Comparison of ENCODE assay signal across 9 mouse cellular contexts in the genomic region with DNA sequence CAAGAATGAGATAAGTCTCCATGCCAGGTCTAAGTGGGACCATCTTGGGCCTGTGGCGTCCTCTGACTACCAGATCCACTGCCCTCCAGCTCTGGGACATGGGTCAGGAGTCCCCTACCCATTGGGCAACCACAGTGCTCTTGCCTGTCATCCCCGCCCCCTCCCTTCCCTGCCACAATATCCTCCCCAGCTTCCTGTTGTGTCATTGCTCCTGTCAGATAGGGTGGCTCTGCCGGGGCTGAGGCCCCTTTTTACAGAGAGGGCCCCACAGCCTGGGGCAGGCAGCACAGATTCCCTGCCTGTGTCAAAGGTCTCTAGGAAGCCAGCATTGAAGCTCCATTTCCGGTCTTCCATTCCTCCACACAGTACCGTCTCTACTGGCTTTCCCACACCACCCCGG.
DNase-seq lines count a peak whose midpoint lies in the region; ATAC-seq lines count a peak whose summit lies in the region.
"Had no signal": no experiment of that assay in that cellular context is flagged by ENCODE, and none has a peak within 500 bp of the region (broad histone marks: within the 10 kb centered on the region; RNA-seq: fewer than 3 reads in every experiment).

No protein-coding gene starts in this region.

- peak overlapping the region; percentile 87 for H3K4me2 ChIP-seq in kidney, embryonic 14.5 days (replicated peaks; ENCODE audit: low read depth, low read length)
- peak overlapping the region; percentile 79 for H3K4me2 ChIP-seq in forebrain, embryonic 15.5 days (replicated peaks)
- H3K4me2 ChIP-seq in liver, embryonic 11.5 days: peak overlapping the region; percentile 72
- H3K4me2 ChIP-seq in neural tube, embryonic 12.5 days (replicated peaks): peak overlapping the region; percentile 87

- H3K4me3 ChIP-seq in kidney, embryonic 14.5 days (ENCODE audit: low read length): no peak overlapping the region
- peak overlapping the region; percentile 62; the same call in 1 of the 2 replicates for H3K4me3 ChIP-seq in forebrain, embryonic 15.5 days
- peak overlapping the region; percentile 57 for H3K4me3 ChIP-seq in liver, embryonic 11.5 days (ENCODE audit: low read depth, low read length)
- H3K4me3 ChIP-seq in neural tube, embryonic 12.5 days: peak overlapping the region; percentile 63

- no peaks in the 10 kb centered on the region for H3K9me3 ChIP-seq in kidney, embryonic 14.5 days (ENCODE audit: control insufficient read depth, low read length)
- no peaks in the 10 kb centered on the region for H3K9me3 ChIP-seq in forebrain, embryonic 15.5 days
- H3K9me3 ChIP-seq in liver, embryonic 11.5 days (ENCODE audit: control insufficient read depth, low read length): no peaks in the 10 kb centered on the region
- no peaks in the 10 kb centered on the region for H3K9me3 ChIP-seq in neural tube, embryonic 12.5 days

- no peak for DNase-seq in kidney, adult 11 months
- DNase-seq in liver, embryonic 11.5 days (ENCODE audit: low spot score): peak; percentile 66
- DNase-seq in embryo, embryonic 10 days (ENCODE audit: low spot score): no peak
- DNase-seq in cerebellum, adult 18-20 months: no peak
- no peak for DNase-seq in gastrocnemius, postnatal 10 days

- no peak for ATAC-seq in kidney, embryonic 14.5 days (ENCODE audit: low FRiP score, low TSS enrichment)
- ATAC-seq in forebrain, embryonic 15.5 days (replicated peaks): no peak
- ATAC-seq in liver, embryonic 11.5 days (replicated peaks; ENCODE audit: low FRiP score): peak; percentile 57
- no peak for ATAC-seq in neural tube, embryonic 12.5 days (ENCODE audit: low FRiP score, low read depth)
- ATAC-seq: Patski had no signal

- H3K27ac ChIP-seq in kidney, embryonic 14.5 days (ENCODE audit: low read depth, low read length): peak overlapping the region; percentile 89
- H3K27ac ChIP-seq in forebrain, embryonic 15.5 days (replicated peaks): peak overlapping the region; percentile 95
- H3K27ac ChIP-seq in liver, embryonic 11.5 days (ENCODE audit: low read depth, low read length): peak overlapping the region; percentile 89
- H3K27ac ChIP-seq in neural tube, embryonic 12.5 days: 0 out of 2 replicates have a peak overlapping the region, but pooled peaks have one; percentile 9

- H3K4me1 ChIP-seq in kidney, embryonic 14.5 days (ENCODE audit: control insufficient read depth, insufficient read depth, low read length): peaks cover 64% of the 10 kb centered on the region
- peaks cover 69% of the 10 kb centered on the region for H3K4me1 ChIP-seq in forebrain, embryonic 15.5 days
- H3K4me1 ChIP-seq in liver, embryonic 11.5 days (replicated peaks; ENCODE audit: control insufficient read depth, insufficient read depth, low read length): peaks cover 83% of the 10 kb centered on the region
- peaks cover 62% of the 10 kb centered on the region for H3K4me1 ChIP-seq in neural tube, embryonic 12.5 days

- peak overlapping the region; percentile 1; the same call in 1 of the 2 replicates for H3K9ac ChIP-seq in kidney, embryonic 14.5 days (ENCODE audit: low read depth, low read length)
- H3K9ac ChIP-seq in forebrain, embryonic 15.5 days (replicated peaks): 0 out of 2 replicates have a peak overlapping the region, but pooled peaks have one; percentile 3
- H3K9ac ChIP-seq in liver, embryonic 11.5 days (ENCODE audit: low read depth, low read length): peak overlapping the region; percentile 64
- H3K9ac ChIP-seq in neural tube, embryonic 12.5 days: peak overlapping the region; percentile 92

- H3K36me3 ChIP-seq in kidney, embryonic 14.5 days (ENCODE audit: control insufficient read depth, insufficient read depth, low read length): no peaks in the 10 kb centered on the region
- no peaks in the 10 kb centered on the region for H3K36me3 ChIP-seq in forebrain, embryonic 15.5 days
- no peaks in the 10 kb centered on the region for H3K36me3 ChIP-seq in liver, embryonic 11.5 days (ENCODE audit: control insufficient read depth, insufficient read depth, low read length)
- 0 out of 2 replicates have a peak, but pooled peaks cover 2% of the 10 kb centered on the region for H3K36me3 ChIP-seq in neural tube, embryonic 12.5 days

- 33% methylated on average over 6 of the region's 6 CpGs for WGBS in kidney, embryonic 14.5 days
- WGBS in forebrain, embryonic 15.5 days: 59% methylated on average over 6 of the region's 6 CpGs
- 17% methylated on average over 6 of the region's 6 CpGs for WGBS in liver, embryonic 11.5 days
- WGBS in neural tube, embryonic 12.5 days: 48% methylated on average over 6 of the region's 6 CpGs

- H3K27me3 ChIP-seq in kidney, embryonic 14.5 days (ENCODE audit: control insufficient read depth, insufficient read depth, low read length): no peaks in the 10 kb centered on the region
- H3K27me3 ChIP-seq in forebrain, embryonic 15.5 days: no peaks in the 10 kb centered on the region
- H3K27me3 ChIP-seq in liver, embryonic 11.5 days (replicated peaks; ENCODE audit: control insufficient read depth, insufficient read depth, low read length): no peaks in the 10 kb centered on the region
- H3K27me3 ChIP-seq in neural tube, embryonic 12.5 days (replicated peaks): no peaks in the 10 kb centered on the region
- H3K27me3 ChIP-seq: Patski had no signal

Comparison
In these comparisons a context has a peak if more than half of its experiments do, and no peak if none do; other contexts are left out.
1. H3K27ac ChIP-seq: peak in every context shown above with its lines; median percentile 95 in forebrain, embryonic 15.5 days; 89 in kidney, embryonic 14.5 days; 89 in liver, embryonic 11.5 days; 9 in neural tube, embryonic 12.5 days.
2. H3K9ac ChIP-seq: peak in every context shown above with its lines; median percentile 92 in neural tube, embryonic 12.5 days; 64 in liver, embryonic 11.5 days; 3 in forebrain, embryonic 15.5 days; 1 in kidney, embryonic 14.5 days.